Mouse (Mus musculus) MEL (cell line): ENCODE results near the gene Gm10840. TPM values are rescaled to one million over a fixed set of nuclear protein-coding genes. Genes with fewer than 3 reads are reported as not detected.

Experiments
- DNase-seq: peaks from one replicate; pipeline ENCODE4 v3.0.0; 2011; ENCODE audit warnings: low read depth, low spot score
- H3K27ac ChIP-seq: 2 replicates; pipeline ENCODE4 v1.5.1; 2012; ENCODE audit warnings: low read depth, mild to moderate bottlenecking, control low read depth, low read length, moderate library complexity; ENCODE audit not compliant: control insufficient read depth
- H3K27me3 ChIP-seq, 2 experiments: fragments of 150-350 bp in 1 of 2; sonication (generic) in 1 of 2; 2 replicates each; pipeline ENCODE4 v1.6.1; 2012; ENCODE audit warnings: low read length in 2 of 2, mild to moderate bottlenecking in 2 of 2, improper control_type of control experiment in 1 of 2, moderate library complexity in 1 of 2; ENCODE audit not compliant: insufficient read depth in 2 of 2, control insufficient read depth in 1 of 2
- H3K36me3 ChIP-seq, 2 experiments: 2 replicates each; pipeline ENCODE4 v1.6.1; 2012 to 2014; ENCODE audit warnings: low read length in 2 of 2, improper control_type of control experiment in 1 of 2, inconsistent platforms in 1 of 2, mild to moderate bottlenecking in 1 of 2; ENCODE audit not compliant: insufficient read depth in 2 of 2, control insufficient read depth in 1 of 2
- H3K4me1 ChIP-seq, 2 experiments: fragments of 150-350 bp in 1 of 2; sonication (generic) in 1 of 2; 2 replicates each; pipeline ENCODE4 v1.6.1; 2012; ENCODE audit warnings: low read length in 2 of 2, improper control_type of control experiment in 1 of 2, mild to moderate bottlenecking in 1 of 2; ENCODE audit not compliant: insufficient read depth in 2 of 2, control insufficient read depth in 1 of 2
- H3K4me3 ChIP-seq, 2 experiments: fragments of 150-350 bp in 1 of 2; sonication (generic) in 1 of 2; 2 replicates each; pipeline ENCODE4 v1.5.1; 2012; ENCODE audit warnings: low read depth in 2 of 2, low read length in 2 of 2, mild to moderate bottlenecking in 2 of 2, moderate library complexity in 2 of 2, control low read depth in 1 of 2, improper control_type of control experiment in 1 of 2; ENCODE audit not compliant: control insufficient read depth in 1 of 2, insufficient read depth in 1 of 2
- H3K79me2 ChIP-seq: 2 replicates; pipeline ENCODE4 v1.6.1; 2012; ENCODE audit warnings: mild to moderate bottlenecking, low read length, moderate library complexity; ENCODE audit not compliant: control insufficient read depth, poor library complexity, insufficient read depth
- H3K9ac ChIP-seq: 2 replicates; pipeline ENCODE4 v1.6.1; 2012; ENCODE audit warnings: low read depth, mild to moderate bottlenecking, control low read depth, low read length, moderate library complexity; ENCODE audit not compliant: control insufficient read depth, poor library complexity, severe bottlenecking
- H3K9me3 ChIP-seq: fragments of 150-350 bp; sonication (generic); replicated peaks from 2 replicates; pipeline ENCODE4 v1.6.1; 2012; ENCODE audit warnings: mild to moderate bottlenecking, low read length, improper control_type of control experiment, moderate library complexity; ENCODE audit not compliant: insufficient read depth
- BHLHE40 ChIP-seq: IDR thresholded peaks from 2 replicates; pipeline ENCODE4 v1.6.1; 2012; ENCODE audit warnings: low read depth, mild to moderate bottlenecking, inconsistent platforms, low read length, improper control_type of control experiment, borderline replicate concordance
- CHD1 ChIP-seq: IDR thresholded peaks from 2 replicates; pipeline ENCODE4 v1.6.1; 2012; ENCODE audit warnings: low read depth, mild to moderate bottlenecking, inconsistent platforms, low read length, improper control_type of control experiment
- CHD2 ChIP-seq: IDR thresholded peaks from 2 replicates; pipeline ENCODE4 v1.6.1; 2011; ENCODE audit warnings: low read length, improper control_type of control experiment
- CTCF ChIP-seq, 3 experiments: IDR thresholded peaks in 2 of 3; conservative IDR thresholded peaks in 1 of 3; 2 replicates each; pipeline ENCODE4 v1.5.1; 2011 to 2012; ENCODE audit warnings: low read length in 3 of 3, low read depth in 2 of 3, mild to moderate bottlenecking in 2 of 3, improper control_type of control experiment in 1 of 3, inconsistent platforms in 1 of 3, mixed read lengths in 1 of 3, moderate library complexity in 1 of 3; ENCODE audit not compliant: control insufficient read depth in 1 of 3, insufficient read depth in 1 of 3, poor library complexity in 1 of 3, severe bottlenecking in 1 of 3
- E2F4 ChIP-seq: IDR thresholded peaks from 2 replicates; pipeline ENCODE4 v1.6.1; 2011; ENCODE audit warnings: low read depth, low read length, improper control_type of control experiment, borderline replicate concordance
- ELF1 ChIP-seq: IDR thresholded peaks from 2 replicates; pipeline ENCODE4 v1.6.1; 2014; ENCODE audit warnings: low read depth, mild to moderate bottlenecking, inconsistent platforms, low read length, improper control_type of control experiment, moderate library complexity
- EP300 ChIP-seq, 2 experiments: IDR thresholded peaks; 2 replicates each; pipeline ENCODE4 v1.6.1; 2011; ENCODE audit warnings: improper control_type of control experiment in 2 of 2, low read length in 2 of 2, low read depth in 1 of 2, mild to moderate bottlenecking in 1 of 2
- ETS1 ChIP-seq: IDR thresholded peaks from 2 replicates; pipeline ENCODE4 v1.6.1; 2012; ENCODE audit warnings: low read depth, mild to moderate bottlenecking, inconsistent platforms, low read length, improper control_type of control experiment, moderate library complexity
- GABPA ChIP-seq: IDR thresholded peaks from 2 replicates; pipeline ENCODE4 v1.6.1; 2012; ENCODE audit warnings: low read depth, mild to moderate bottlenecking, inconsistent platforms, low read length, improper control_type of control experiment, moderate library complexity
- GATA1 ChIP-seq: IDR thresholded peaks from 2 replicates; pipeline ENCODE4 v1.6.1; 2011; ENCODE audit warnings: low read depth, low read length, improper control_type of control experiment
- JUND ChIP-seq: IDR thresholded peaks from 2 replicates; pipeline ENCODE4 v1.6.1; 2011; ENCODE audit warnings: low read depth, mild to moderate bottlenecking, improper control_type of control experiment, low read length
- MAFK ChIP-seq: IDR thresholded peaks from 2 replicates; pipeline ENCODE4 v1.6.1; 2011; ENCODE audit warnings: low read depth, mild to moderate bottlenecking, low read length, improper control_type of control experiment, borderline replicate concordance
- MAX ChIP-seq: IDR thresholded peaks from 2 replicates; pipeline ENCODE4 v1.6.1; 2011; ENCODE audit warnings: low read length, improper control_type of control experiment
- MAZ ChIP-seq: IDR thresholded peaks from 2 replicates; pipeline ENCODE4 v1.6.1; 2012; ENCODE audit warnings: low read depth, mild to moderate bottlenecking, inconsistent platforms, low read length, improper control_type of control experiment
- MEF2A ChIP-seq: IDR thresholded peaks from 2 replicates; pipeline ENCODE4 v1.6.1; 2014; ENCODE audit warnings: low read depth, mild to moderate bottlenecking, inconsistent platforms, low read length, improper control_type of control experiment; ENCODE audit not compliant: poor library complexity, insufficient replicate concordance, severe bottlenecking; ENCODE audit errors: extremely low read depth
- MXI1 ChIP-seq: IDR thresholded peaks from 2 replicates; pipeline ENCODE4 v1.6.1; 2011; ENCODE audit warnings: mild to moderate bottlenecking, low read depth, low read length, improper control_type of control experiment
- MYB ChIP-seq: IDR thresholded peaks from 2 replicates; pipeline ENCODE4 v1.6.1; 2011; ENCODE audit warnings: mild to moderate bottlenecking, low read depth, low read length, improper control_type of control experiment
- MYC ChIP-seq: IDR thresholded peaks from 2 replicates; pipeline ENCODE4 v1.6.1; 2011; ENCODE audit warnings: low read depth, mild to moderate bottlenecking, low read length, improper control_type of control experiment, moderate library complexity
- NELFE ChIP-seq: IDR thresholded peaks from 2 replicates; pipeline ENCODE4 v1.6.1; 2011; ENCODE audit warnings: low read depth, low read length, improper control_type of control experiment
- NRF1 ChIP-seq: IDR thresholded peaks from 2 replicates; pipeline ENCODE4 v1.6.1; 2014; ENCODE audit warnings: low read depth, mild to moderate bottlenecking, inconsistent platforms, low read length, improper control_type of control experiment, moderate library complexity; ENCODE audit not compliant: poor library complexity, insufficient read depth, severe bottlenecking
- POLR2A ChIP-seq, 2 experiments: IDR thresholded peaks; 2 replicates each; pipeline ENCODE4 v1.6.1; 2011 to 2012; ENCODE audit warnings: low read length in 2 of 2, mild to moderate bottlenecking in 2 of 2, control low read depth in 1 of 2, improper control_type of control experiment in 1 of 2, low read depth in 1 of 2, moderate library complexity in 1 of 2; ENCODE audit not compliant: control insufficient read depth in 1 of 2, insufficient read depth in 1 of 2, poor library complexity in 1 of 2
- POLR2AphosphoS2 ChIP-seq: IDR thresholded peaks from 2 replicates; pipeline ENCODE4 v1.6.1; 2011; ENCODE audit warnings: low read length, improper control_type of control experiment
- POLR2AphosphoS5 ChIP-seq: IDR thresholded peaks from 2 replicates; pipeline ENCODE4 v1.6.1; 2012; ENCODE audit warnings: low read depth, borderline replicate concordance, mild to moderate bottlenecking, inconsistent platforms, low read length, moderate library complexity, mixed read lengths
- RAD21 ChIP-seq: IDR thresholded peaks from 2 replicates; pipeline ENCODE4 v1.6.1; 2011; ENCODE audit warnings: mild to moderate bottlenecking, low read depth, low read length, improper control_type of control experiment
- RCOR1 ChIP-seq: IDR thresholded peaks from 2 replicates; pipeline ENCODE4 v1.6.1; 2012; ENCODE audit warnings: low read depth, mild to moderate bottlenecking, inconsistent platforms, low read length, improper control_type of control experiment
- SIN3A ChIP-seq: IDR thresholded peaks from 2 replicates; pipeline ENCODE4 v1.6.1; 2012; ENCODE audit warnings: low read length, improper control_type of control experiment, inconsistent platforms
- SMC3 ChIP-seq: IDR thresholded peaks from 2 replicates; pipeline ENCODE4 v1.6.1; 2011; ENCODE audit warnings: low read depth, low read length, improper control_type of control experiment
- TAL1 ChIP-seq: IDR thresholded peaks from 2 replicates; pipeline ENCODE4 v1.6.1; 2012; ENCODE audit warnings: mild to moderate bottlenecking, inconsistent platforms, low read length, moderate library complexity, mixed read lengths
- TBP ChIP-seq: IDR thresholded peaks from 2 replicates; pipeline ENCODE4 v1.8.0; 2011; ENCODE audit warnings: low read depth, low read length, improper control_type of control experiment
- UBTF ChIP-seq: IDR thresholded peaks from 2 replicates; pipeline ENCODE4 v1.6.1; 2012; ENCODE audit warnings: low read depth, mild to moderate bottlenecking, inconsistent platforms, low read length, improper control_type of control experiment, moderate library complexity, borderline replicate concordance; ENCODE audit not compliant: insufficient read depth
- USF1 ChIP-seq: IDR thresholded peaks from 2 replicates; pipeline ENCODE4 v1.6.1; 2014; ENCODE audit warnings: low read depth, mild to moderate bottlenecking, inconsistent platforms, low read length, improper control_type of control experiment, moderate library complexity
- USF2 ChIP-seq, 2 experiments: IDR thresholded peaks; 2 replicates each; pipeline ENCODE4 v1.6.1; 2011 to 2012; ENCODE audit warnings: improper control_type of control experiment in 2 of 2, low read length in 2 of 2, borderline replicate concordance in 1 of 2, inconsistent platforms in 1 of 2, low read depth in 1 of 2, mild to moderate bottlenecking in 1 of 2; ENCODE audit not compliant: insufficient read depth in 1 of 2
- ZMIZ1 ChIP-seq: IDR thresholded peaks from 2 replicates; pipeline ENCODE4 v1.6.1; 2012; ENCODE audit warnings: low read depth, mild to moderate bottlenecking, inconsistent platforms, low read length, improper control_type of control experiment, moderate library complexity
- polyA plus RNA-seq, 2 experiments: library from polyadenylated mRNA; stranded (reverse) in 1 of 2; unstranded in 1 of 2; fragments of >175 nt in 1 of 2; fragments of >200 nt in 1 of 2; gene quantifications; 2 replicates each; pipeline versions ENCODE4 v1.2.1 to v1.2.4; 2012; ENCODE audit warnings: low replicate concordance in 2 of 2, low read depth in 1 of 2; ENCODE audit not compliant: insufficient read length in 2 of 2, insufficient read depth in 1 of 2, missing spikeins in 1 of 2
- total RNA-seq: library from RNA; depleted of rRNA; stranded (reverse); fragments of 300-350 nt; gene quantifications from 2 replicates; pipeline ENCODE4 v1.2.3, GENCODE M21; 2012

Gm10840 gene
- total and polyA plus RNA-seq, 3 experiments, result not detected

DNA sequence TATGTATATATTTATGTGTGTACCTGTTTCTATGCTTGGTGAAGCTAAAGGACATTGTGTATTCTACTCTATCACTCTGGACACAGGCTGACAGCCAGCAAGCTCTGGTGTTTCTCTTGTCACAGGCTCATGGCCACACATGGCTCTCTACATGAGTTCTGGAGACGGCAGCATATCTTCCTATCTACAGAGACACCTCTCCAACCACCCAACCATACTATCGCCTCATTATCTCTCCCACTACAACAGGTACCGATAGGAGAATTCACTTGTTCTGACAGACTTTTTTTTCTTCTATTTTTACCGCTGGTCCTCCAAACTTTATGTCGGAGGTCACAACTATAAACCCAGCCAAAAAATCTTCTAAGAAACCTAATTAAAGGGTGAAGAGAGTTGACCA is 31.6 kb downstream of the Gm10840 start (continued):
- TF ChIP-seq BHLHE40, result no peak

GRCm38 (mm10) chr11:106192657-106193370 is 32.2 kb downstream of the Gm10840 start:
- Histone ChIP-seq H3K27ac (peak overlapping the region; percentile 84), H3K27me3 (no peaks in the 10 kb centered on the region), H3K4me1 (peaks cover 5 to 12% of the 10 kb centered on the region in 2 experiments), H3K36me3 (peaks cover under 1 to 17% of the 10 kb centered on the region in 2 experiments; a peak in 3 of 4 replicates), H3K9me3 (no peaks in the 10 kb centered on the region), H3K4me3 (peak overlapping the region; percentile 74 to 89), H3K9ac (peak overlapping the region; percentile 82), H3K79me2 (peaks cover 2% of the 10 kb centered on the region; the same call in 1 of the 2 replicates)
- peak; percentile 88 for DNase-seq
- TF ChIP-seq SIN3A (peak; percentile 72), TBP (0 out of 2 replicates have a peak, but pooled peaks have one; percentile 57), ZMIZ1 (no peak; the same call in 1 of the 2 replicates), POLR2AphosphoS2 (no peak), POLR2AphosphoS5 (no peak), NELFE (no peak), CHD2 (no peak; the same call in 1 of the 2 replicates), MEF2A (no peak; the same call in 1 of the 2 replicates), USF2 (IDR thresholded peaks at IDR 0.05; ENCODE audit: borderline replicate concordance in 1 of 2, insufficient read depth in 1 of 2, low read depth in 1 of 2, low read length in 2 of 2) (no peak), USF1 (no peak), MXI1 (peak; percentile 39), MAZ (0 out of 2 replicates have a peak, but pooled peaks have one; percentile 12), NRF1 (no peak), RCOR1 (no peak), SMC3 (no peak), MAX (no peak; the same call in 1 of the 2 replicates), BHLHE40 (no peak), POLR2A (IDR thresholded peaks at IDR 0.05; ENCODE audit: control insufficient read depth in 1 of 2, insufficient read depth in 1 of 2, low read depth in 1 of 2, low read length in 2 of 2, poor library complexity in 1 of 2) (no peak), JUND (no peak), RAD21 (no peak), CHD1 (no peak), MAFK (no peak), GATA1 (peak; percentile 24; the same call in 1 of the 2 replicates), CTCF (IDR thresholded peaks at IDR 0.05 in 2 of 3, conservative IDR thresholded peaks at IDR 0.05 in 1 of 3; ENCODE audit: control insufficient read depth in 1 of 3, insufficient read depth in 1 of 3, low read depth in 2 of 3, low read length in 3 of 3, poor library complexity in 1 of 3, severe bottlenecking in 1 of 3) (no peak), ETS1 (no peak), UBTF (no peak), E2F4 (no peak), MYB (no peak), EP300 (IDR thresholded peaks at IDR 0.05; ENCODE audit: low read depth in 1 of 2, low read length in 2 of 2) (0 out of 4 replicates have a peak, but pooled peaks have one; percentile 2 to 13), GABPA (no peak), TAL1 (no peak), ELF1 (no peak), MYC (no peak; the same call in none of the 2 replicates)
